Mouse (Mus musculus) CD4-positive naive resting alpha-beta T cell, adult 57 days (primary cell): ENCODE measurements around the gene Mtcp1. TPM values are rescaled to one million over a fixed set of nuclear protein-coding genes. Genes with fewer than 3 reads are reported as not detected.

Source experiments
- total RNA-seq: library from RNA; stranded (reverse); gene quantifications from one replicate; pipeline ENCODE4 v1.2.4, GENCODE M21; 2023

Mtcp1 gene
- total RNA-seq: 10.2 TPM

GRCm38 (mm10) chrX:75415936-75416785 lies at the start of gene Mtcp1, which contains the start of the genes Cmc4 and Brcc3:
Mtcp1 (minus strand) TSS chrX:75416588.
Cmc4 (minus strand) TSS chrX:75416584.
Brcc3 (plus strand) TSS chrX:75416628.

GRCm38 (mm10) chrX:75382195-75382771 lies 34.1 kb downstream of the Mtcp1 start, which contains the start of the genes Fundc2 and F8:
Fundc2 (plus strand) TSS chrX:75382399.
F8 (minus strand) TSS chrX:75382615.

Other genes starting within 250 kb of the Mtcp1 start
- gene Fundc2, start 34.2 kb downstream of the Mtcp1 start, total RNA-seq: 21.6 TPM
- 0.12 TPM for gene F8, start 34.0 kb downstream of the Mtcp1 start, total RNA-seq
- gene Cmc4, start within 50 bp of the Mtcp1 start, total RNA-seq: 10.5 TPM
- gene Brcc3, start within 50 bp of the Mtcp1 start, total RNA-seq: 27.0 TPM
- 65.3 TPM for gene Vbp1, start 97.7 kb upstream of the Mtcp1 start, total RNA-seq
- not detected for gene Rab39b, start 161.6 kb upstream of the Mtcp1 start, total RNA-seq